Mouse (Mus musculus): Measurements from ENCODE around the gene Zfp606.
A peak's percentile ranks its signal among the peaks of the same experiment; 100 is the strongest.

Gene Zfp606

DNA sequence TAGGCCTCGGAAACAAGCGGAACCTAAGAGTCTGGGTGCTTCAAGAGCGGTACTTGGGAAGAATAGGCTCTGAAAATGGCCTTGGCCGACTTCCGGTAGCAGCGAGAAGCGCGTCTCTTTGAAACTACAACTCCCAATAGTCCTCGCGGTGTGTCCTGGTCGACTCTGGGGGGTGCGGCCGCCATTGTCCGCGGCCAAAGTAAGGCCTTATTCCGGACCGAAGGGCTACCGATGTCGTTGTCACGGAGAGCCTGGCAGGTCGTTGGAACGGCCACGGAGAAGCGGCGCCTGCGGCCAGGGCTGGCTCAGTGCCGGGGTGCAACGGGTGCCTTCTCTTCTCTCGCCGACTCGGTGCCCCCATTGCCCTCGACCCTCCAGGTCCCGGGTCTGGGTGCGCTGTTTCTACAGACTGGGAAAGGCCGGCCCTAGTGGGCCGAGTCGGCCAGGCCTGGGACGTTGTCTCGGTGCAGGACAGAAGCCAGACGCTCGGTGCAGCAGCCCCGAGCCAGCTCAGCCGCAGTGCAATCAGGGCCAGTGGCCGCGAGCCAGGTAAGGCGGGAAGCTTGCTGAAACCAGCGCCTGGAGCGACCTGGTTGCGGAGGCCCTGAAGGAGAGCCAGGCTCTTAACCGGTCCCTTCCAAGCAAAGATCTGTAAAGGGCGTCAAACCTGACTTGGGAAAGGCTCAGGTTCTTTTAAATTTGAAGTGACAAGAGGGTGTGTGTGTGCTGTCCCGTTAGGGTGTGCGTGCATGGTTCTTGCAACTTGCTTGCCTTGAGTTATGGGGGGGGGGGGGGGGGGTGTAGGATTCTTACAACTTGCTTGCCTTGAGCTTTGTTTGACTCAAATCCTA, at the start of gene Zfp606:
Gene Zfp606 (plus strand): TSS at position 136 of the 851 bp plus-strand sequence.
- DNase-seq (ENCODE audit: low read depth), result peak; percentile 93

DNA sequence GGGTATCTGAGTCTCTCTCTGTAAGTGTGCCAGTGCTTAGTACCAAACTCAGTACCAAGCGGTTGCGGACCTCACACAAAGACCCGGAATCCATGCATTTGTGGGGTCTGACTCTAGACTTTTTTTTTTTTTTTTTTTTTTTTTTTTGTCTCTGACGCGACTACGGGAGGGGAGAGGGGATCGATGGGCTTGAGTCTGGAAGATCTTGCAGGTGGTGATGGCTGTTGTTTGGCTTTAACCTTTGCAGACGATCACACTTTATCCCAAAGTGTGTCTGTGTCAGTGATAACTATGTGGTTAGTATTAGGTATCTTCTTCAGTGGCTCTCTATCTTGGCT, 885 bp downstream of the Zfp606 start:
- peak; percentile 33 for DNase-seq (ENCODE audit: low read depth)

DNA sequence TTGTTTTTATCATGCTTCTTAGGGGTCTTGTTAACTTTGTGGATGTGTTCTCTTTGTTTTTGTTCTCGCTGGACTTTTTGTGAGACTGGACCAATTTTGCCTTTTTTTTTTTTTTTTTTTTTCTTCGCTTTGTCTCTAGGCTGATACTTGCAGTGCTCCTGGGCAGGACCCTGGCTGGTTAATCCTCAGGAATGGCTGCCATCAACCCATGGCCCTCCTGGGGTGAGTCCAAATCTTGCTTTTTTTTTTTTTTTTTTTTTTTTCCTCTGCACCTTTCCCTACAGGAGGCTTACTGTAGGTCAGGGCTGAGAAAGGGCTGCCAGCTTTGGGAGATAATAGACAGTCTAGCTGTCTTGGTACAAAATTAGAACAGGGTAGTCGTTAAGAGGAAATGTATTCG, 1.4 kb downstream of the Zfp606 start:
- DNase-seq (ENCODE audit: low read depth), result no peak

DNA sequence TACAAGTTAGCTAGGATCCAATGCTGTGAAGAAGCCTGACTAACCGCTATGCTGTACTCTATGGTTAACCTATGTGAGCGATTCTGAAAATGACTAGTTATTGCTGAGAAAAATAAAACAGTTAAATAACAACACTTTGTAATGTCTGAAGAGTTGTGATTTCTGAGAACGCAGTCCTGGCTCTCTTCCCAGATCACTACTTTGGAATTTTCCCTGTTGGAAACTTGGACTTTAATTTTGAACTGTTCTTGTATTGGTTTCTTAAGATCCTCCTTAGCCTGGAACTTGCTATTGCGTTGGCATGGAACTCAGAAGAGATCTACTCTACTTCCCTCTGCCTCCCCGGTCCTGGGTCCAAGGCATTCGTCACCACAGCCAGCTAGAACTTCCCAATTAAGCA, 5.7 kb downstream of the Zfp606 start:
- DNase-seq (ENCODE audit: low read depth), result no peak

DNA sequence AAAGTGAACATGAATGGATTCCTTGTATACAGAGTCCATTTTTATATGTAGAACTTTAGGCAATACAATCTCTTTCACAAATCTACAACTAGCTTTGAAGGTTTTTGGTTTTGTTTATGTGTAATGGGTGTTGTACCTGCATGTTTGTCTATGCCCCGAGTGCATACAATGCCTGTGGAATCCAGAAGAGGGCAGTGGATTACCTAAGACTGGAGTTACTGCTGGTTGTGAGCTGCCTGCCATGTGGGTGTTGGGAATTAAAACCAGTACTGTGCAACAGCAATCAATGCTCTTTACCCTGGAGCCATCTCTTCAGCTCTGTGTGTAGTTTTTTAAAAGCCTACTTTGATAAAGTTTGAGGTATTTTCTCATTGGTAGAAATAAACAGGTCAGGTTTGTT, 7.9 kb downstream of the Zfp606 start:
- DNase-seq (ENCODE audit: low read depth), result peak; percentile 38

DNA sequence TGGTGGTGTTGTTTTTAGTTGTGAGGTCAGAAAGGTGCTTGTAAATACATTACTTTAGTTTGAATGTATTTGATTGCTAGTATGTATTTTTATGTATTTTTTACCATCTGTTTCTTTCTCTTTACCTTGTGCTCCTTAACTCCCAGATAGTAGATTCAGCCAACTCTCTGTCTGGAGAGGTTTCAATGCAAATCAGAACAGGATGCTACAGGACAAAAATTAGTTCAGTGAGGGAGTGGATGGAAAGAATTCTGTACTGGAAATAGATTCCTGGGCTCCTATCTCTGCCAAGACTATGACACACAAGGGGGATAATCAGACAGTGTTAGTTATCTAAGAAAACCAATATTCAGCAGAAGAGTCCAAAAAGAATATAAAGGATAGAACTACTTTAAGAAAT, 8.6 kb downstream of the Zfp606 start:
- no peak for DNase-seq (ENCODE audit: low read depth)

DNA sequence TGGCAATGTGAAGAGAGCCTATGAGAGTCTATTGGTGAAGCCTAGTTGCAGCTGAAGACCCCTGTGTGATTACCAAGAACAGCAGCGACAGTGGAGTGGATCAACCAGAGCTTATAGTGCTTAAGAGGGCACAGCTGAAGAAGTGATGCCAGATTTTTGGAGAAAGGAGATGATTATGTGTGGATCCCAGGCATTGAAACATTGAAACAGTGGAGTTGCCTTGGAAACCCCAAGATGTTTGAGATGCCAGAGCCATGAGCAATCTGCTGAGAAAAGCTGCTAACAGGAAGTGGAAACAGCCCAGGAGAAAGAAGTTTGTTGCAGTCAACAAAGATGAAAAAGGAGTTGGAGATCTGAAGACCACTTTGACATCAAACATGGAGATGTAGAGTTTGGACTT, 32.8 kb downstream of the Zfp606 start:
- DNase-seq (ENCODE audit: low read depth), result no peak

DNA sequence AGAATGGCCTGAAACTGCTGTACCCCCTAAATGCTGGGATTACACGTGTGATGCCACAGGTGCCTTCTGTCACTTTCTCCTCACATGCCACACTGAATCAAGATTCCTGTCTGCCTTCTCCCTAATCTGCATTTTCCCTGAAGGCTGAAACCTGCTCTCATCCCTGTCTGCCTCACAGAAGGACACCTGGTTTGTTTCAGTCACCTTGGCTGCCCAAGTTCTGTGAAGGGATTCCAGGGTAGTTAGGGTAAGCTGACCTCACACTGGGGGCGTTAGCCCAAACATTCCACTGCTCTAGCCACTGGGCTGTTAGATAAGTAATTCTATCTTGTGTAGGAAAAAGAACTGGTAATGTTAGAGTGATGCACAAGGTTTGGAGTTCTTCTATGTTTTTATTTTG, 34.1 kb downstream of the Zfp606 start, which contains the start of gene 2900092C05Rik:
Gene 2900092C05Rik (plus strand): TSS at position 301 of the 400 bp plus-strand sequence.
- no peak for DNase-seq (ENCODE audit: low read depth)
